In the genomic region with DNA sequence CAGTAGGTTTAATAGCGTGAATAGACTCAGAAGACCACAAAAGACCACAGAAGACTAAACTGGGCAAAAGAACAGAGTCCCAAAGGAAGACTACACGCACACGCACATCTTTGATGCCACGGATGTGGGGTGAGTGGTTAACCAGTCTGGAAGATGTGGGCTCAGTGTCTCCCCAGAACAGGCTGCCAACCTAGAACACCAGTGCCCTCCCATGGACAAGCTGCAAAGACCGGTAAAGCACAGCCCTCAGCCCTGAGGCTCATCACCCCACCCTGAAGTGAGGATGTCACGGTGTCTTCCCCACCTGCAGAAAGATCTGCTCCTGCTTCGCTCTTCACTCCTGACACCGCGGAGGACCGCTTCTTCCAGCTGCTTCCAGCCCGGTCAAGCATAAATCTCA, we compare ENCODE assay signal across 9 mouse cellular contexts.
DNase-seq lines count a peak whose midpoint lies in the region; ATAC-seq and TF ChIP-seq lines count a peak whose summit lies in the region.
"Had no signal": no experiment of that assay in that cellular context is flagged by ENCODE, and none has a peak within 500 bp of the region (broad histone marks: within the 10 kb centered on the region; RNA-seq: fewer than 3 reads in every experiment).

No protein-coding gene starts in this region.

- no peak overlapping the region for H3K9ac ChIP-seq in midbrain, postnatal 0 days (replicated peaks; ENCODE audit: low read length, poor library complexity, severe bottlenecking)
- no peak overlapping the region for H3K9ac ChIP-seq in midbrain, embryonic 15.5 days
- H3K9ac ChIP-seq in stomach, postnatal 0 days (ENCODE audit: low read length): no peak overlapping the region
- H3K9ac ChIP-seq: liver, embryonic 12.5 days had no signal

- peaks cover 7% of the 10 kb centered on the region; the same call in 1 of the 2 replicates for H3K4me1 ChIP-seq in midbrain, postnatal 0 days (ENCODE audit: insufficient read depth, low read length)
- H3K4me1 ChIP-seq in midbrain, embryonic 15.5 days: peaks cover 5% of the 10 kb centered on the region
- no peaks in the 10 kb centered on the region for H3K4me1 ChIP-seq in stomach, postnatal 0 days (replicated peaks; ENCODE audit: control insufficient read depth, insufficient read depth)
- H3K4me1 ChIP-seq: liver, embryonic 12.5 days had no signal

- no peaks in the 10 kb centered on the region for H3K36me3 ChIP-seq in midbrain, postnatal 0 days (ENCODE audit: insufficient read depth, low read length)
- H3K36me3 ChIP-seq in midbrain, embryonic 15.5 days (replicated peaks): no peaks in the 10 kb centered on the region
- no peaks in the 10 kb centered on the region for H3K36me3 ChIP-seq in stomach, postnatal 0 days (ENCODE audit: control insufficient read depth, insufficient read depth, low read length)
- H3K36me3 ChIP-seq: liver, embryonic 12.5 days had no signal

- peak; percentile 8 for DNase-seq in embryo, embryonic 10.5 days (ENCODE audit: low spot score)
- no peak for DNase-seq in embryo, embryonic 10 days (ENCODE audit: low spot score)
- peak; percentile 75 for DNase-seq in midbrain, postnatal 0 days (ENCODE audit: low spot score)
- peak; percentile 31 to 41 for DNase-seq in left cerebral cortex, adult 8-10 months (ENCODE audit: low spot score in 2 of 2)
- no peak for DNase-seq in stomach, postnatal 0 days (ENCODE audit: low spot score)
- no peak for DNase-seq in adrenal gland, adult (ENCODE audit: inconsistent age in 2 of 2, low spot score in 1 of 2)
- DNase-seq in natural killer cell, adult 2 months (ENCODE audit: low spot score in 2 of 2): no peak

- no peaks in the 10 kb centered on the region for H3K9me3 ChIP-seq in midbrain, postnatal 0 days (ENCODE audit: low read length)
- H3K9me3 ChIP-seq in midbrain, embryonic 15.5 days: no peaks in the 10 kb centered on the region
- no peaks in the 10 kb centered on the region for H3K9me3 ChIP-seq in stomach, postnatal 0 days (ENCODE audit: control insufficient read depth, low read length)
- H3K9me3 ChIP-seq: liver, embryonic 12.5 days had no signal

- no peak for TF ChIP-seq EP300 in stomach, postnatal 0 days (optimal IDR thresholded peaks at IDR 0.05)

- WGBS in midbrain, postnatal 0 days: 61% methylated on average over 11 of the region's 11 CpGs
- 62% methylated on average over 11 of the region's 11 CpGs for WGBS in midbrain, embryonic 15.5 days
- 73% methylated on average over 11 of the region's 11 CpGs for WGBS in stomach, postnatal 0 days

- H3K27me3 ChIP-seq in midbrain, postnatal 0 days (ENCODE audit: insufficient read depth, low read length): no peaks in the 10 kb centered on the region
- H3K27me3 ChIP-seq in midbrain, embryonic 15.5 days (replicated peaks): no peaks in the 10 kb centered on the region
- H3K27me3 ChIP-seq in stomach, postnatal 0 days (ENCODE audit: control insufficient read depth, insufficient read depth, low read length): no peaks in the 10 kb centered on the region
- H3K27me3 ChIP-seq: liver, embryonic 12.5 days had no signal

- ATAC-seq in midbrain, postnatal 0 days (ENCODE audit: low FRiP score): peak; percentile 58; the same call in 1 of the 2 replicates
- no peak for ATAC-seq in midbrain, embryonic 15.5 days (replicated peaks)
- ATAC-seq in stomach, postnatal 0 days (ENCODE audit: low FRiP score, low TSS enrichment): no peak
- ATAC-seq: liver, embryonic 12.5 days had no signal

- no peak overlapping the region for H3K27ac ChIP-seq in midbrain, postnatal 0 days (ENCODE audit: low read depth, low read length)
- H3K27ac ChIP-seq in midbrain, embryonic 15.5 days: no peak overlapping the region
- H3K27ac ChIP-seq in stomach, postnatal 0 days (replicated peaks): no peak overlapping the region
- H3K27ac ChIP-seq: liver, embryonic 12.5 days had no signal

- peak; percentile 81 for TF ChIP-seq CTCF in midbrain, postnatal 0 days (IDR thresholded peaks at IDR 0.05)
- TF ChIP-seq CTCF in stomach, postnatal 0 days (IDR thresholded peaks at IDR 0.05; ENCODE audit: low read depth): peak; percentile 59

- no peak overlapping the region for H3K4me2 ChIP-seq in midbrain, postnatal 0 days (ENCODE audit: low read depth, low read length, poor library complexity, severe bottlenecking)
- H3K4me2 ChIP-seq in midbrain, embryonic 15.5 days: no peak overlapping the region
- H3K4me2 ChIP-seq in stomach, postnatal 0 days (replicated peaks; ENCODE audit: low read depth): no peak overlapping the region
- H3K4me2 ChIP-seq: liver, embryonic 12.5 days had no signal

- no peak overlapping the region for H3K4me3 ChIP-seq in midbrain, postnatal 0 days (ENCODE audit: low read depth, low read length)
- H3K4me3 ChIP-seq in midbrain, embryonic 15.5 days: no peak overlapping the region
- no peak overlapping the region for H3K4me3 ChIP-seq in stomach, postnatal 0 days (ENCODE audit: low read depth, low read length)
- H3K4me3 ChIP-seq: liver, embryonic 12.5 days had no signal

Comparison
In these comparisons a context has a peak if more than half of its experiments do, and no peak if none do; other contexts are left out.
1. DNase-seq: peak in embryo, embryonic 10.5 days (single experiment), midbrain, postnatal 0 days (single experiment) and left cerebral cortex, adult 8-10 months (2 of 2); none in embryo, embryonic 10 days (single experiment), stomach, postnatal 0 days (single experiment), adrenal gland, adult (0 of 2) and natural killer cell, adult 2 months (0 of 2).